ENCODE assay signal across 7 mouse cellular contexts in the genomic region with DNA sequence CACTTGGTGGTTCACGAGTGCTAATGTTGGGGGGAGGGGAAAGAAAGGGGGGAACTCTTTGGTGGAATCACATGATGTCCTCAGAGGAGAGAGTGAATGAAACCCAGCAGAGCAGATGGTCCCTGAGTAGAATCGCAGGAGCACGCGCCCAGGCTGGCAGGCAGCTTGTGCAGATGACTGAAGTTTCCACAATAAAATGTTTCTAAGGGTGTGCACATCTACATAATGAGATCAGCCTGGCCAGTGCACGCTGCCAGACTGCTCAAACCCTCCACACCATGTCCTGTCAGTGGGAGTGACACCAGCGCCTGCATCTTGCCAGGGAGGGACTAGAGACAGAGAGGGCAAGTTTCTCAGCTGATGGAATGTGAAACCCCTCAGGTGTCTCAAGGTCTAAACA. TPM values are rescaled to one million over a fixed set of nuclear protein-coding genes. Genes with fewer than 3 reads are reported as not detected.
A peak's percentile ranks its signal among the peaks of the same experiment; 100 is the strongest.
DNase-seq lines count a peak whose midpoint lies in the region.

No protein-coding gene starts in this region.

- peak; percentile 44 for DNase-seq in testis, postnatal 10 days (ENCODE audit: low spot score)
- DNase-seq in testis, postnatal 14 days (ENCODE audit: low spot score), result no peak
- DNase-seq in gastrocnemius, postnatal 25 days, result peak; percentile 70
- DNase-seq in layer of hippocampus, postnatal 10 days (ENCODE audit: low spot score in 2 of 2), result peak; percentile 59 to 62
- DNase-seq in telencephalon, adult 2 months (ENCODE audit: low read depth, low spot score), result peak; percentile 76
- no peak for DNase-seq in adrenal gland, postnatal 14 days
- no peak for DNase-seq in thymus, adult 18-20 months

RNA-seq across cellular contexts. Expression of gene Polm, which starts 10.9 kb away (rescaled TPM):
- total RNA-seq in gastrocnemius, postnatal 25 days (2021), result 1 to 10 TPM; 1.8 to 2.8 TPM
- total RNA-seq in layer of hippocampus, postnatal 10 days (2021), result 10 to 100 TPM in 1 of 2 experiments, 1 to 10 TPM in 1; 9.4 to 13.2 TPM
- total RNA-seq in adrenal gland, postnatal 14 days (2021), result 8.4 and 11.9 TPM in 2 replicates

RNA-seq across cellular contexts. Expression of gene Aebp1, which starts 13.0 kb away (rescaled TPM):
- total RNA-seq in gastrocnemius, postnatal 25 days (2021), result 10 to 100 TPM; 23.9 to 31.3 TPM
- 10 to 100 TPM; 13.0 to 16.0 TPM for total RNA-seq in layer of hippocampus, postnatal 10 days (2021)
- total RNA-seq in adrenal gland, postnatal 14 days (2021), result 203 and 213 TPM in 2 replicates

RNA-seq across cellular contexts. Expression of gene Pold2, which starts 29.4 kb away (rescaled TPM):
- 10 to 100 TPM; 34.8 to 37.6 TPM for total RNA-seq in gastrocnemius, postnatal 25 days (2021)
- 10 to 100 TPM; 21.5 to 32.3 TPM for total RNA-seq in layer of hippocampus, postnatal 10 days (2021)
- 35.6 and 42.1 TPM in 2 replicates for total RNA-seq in adrenal gland, postnatal 14 days (2021)

RNA-seq across cellular contexts. Expression of gene Pgam2, which starts 45.2 kb away (rescaled TPM):
- total RNA-seq in gastrocnemius, postnatal 25 days (2021), result 1,000 to 10,000 TPM; 3,395 to 3,606 TPM
- total RNA-seq in layer of hippocampus, postnatal 10 days (2021), result 1 to 10 TPM; 7.0 to 7.4 TPM
- total RNA-seq in adrenal gland, postnatal 14 days (2021), result not detected in 2 replicates

RNA-seq across cellular contexts. Expression of gene Myl7, which starts 49.8 kb away (rescaled TPM):
- total RNA-seq in gastrocnemius, postnatal 25 days (2021), result not detected
- not detected for total RNA-seq in layer of hippocampus, postnatal 10 days (2021)
- total RNA-seq in adrenal gland, postnatal 14 days (2021), result not detected in 2 replicates

Comparison
In these comparisons a context has a peak if more than half of its experiments do, and no peak if none do; other contexts are left out.
1. DNase-seq: peak in testis, postnatal 10 days (single experiment), gastrocnemius, postnatal 25 days (single experiment), layer of hippocampus, postnatal 10 days (2 of 2) and telencephalon, adult 2 months (single experiment); none in testis, postnatal 14 days (single experiment), adrenal gland, postnatal 14 days (single experiment) and thymus, adult 18-20 months (0 of 2).